Mouse (Mus musculus): ENCODE results near the gene B3galt1.

GRCm38 (mm10) chr2:67931994-67932393 is 366.3 kb downstream of the B3galt1 start:
- no peak for TF ChIP-seq CTCF (IDR thresholded peaks at IDR 0.05; ENCODE audit: extremely low read depth, insufficient read length, insufficient replicate concordance, low read depth, low read length)
- TF ChIP-seq POLR2A (IDR thresholded peaks at IDR 0.05; ENCODE audit: low read depth, low read length): no peak
